Mouse (Mus musculus) kidney, adult 2 months (tissue): ENCODE measurements around the gene Mllt1. TPM values are rescaled to one million over a fixed set of nuclear protein-coding genes. Genes with fewer than 3 reads are reported as not detected.

ENCODE experiments used
- DNase-seq: peaks from one replicate; pipeline ENCODE4 v3.0.0; 2021
- H3K27ac ChIP-seq: fragments of 200-500 bp; 2 replicates; pipeline ENCODE4 v1.5.1; 2012; ENCODE audit warnings: low read depth, low read length, control low read depth, inconsistent platforms; ENCODE audit not compliant: insufficient read depth
- H3K27me3 ChIP-seq: fragments of 200-500 bp; replicated peaks from 2 replicates; pipeline ENCODE4 v1.6.1; 2012; ENCODE audit warnings: mild to moderate bottlenecking, moderate library complexity, low read length, inconsistent platforms; ENCODE audit not compliant: control insufficient read depth, insufficient read depth
- H3K36me3 ChIP-seq: fragments of 200-500 bp; 2 replicates; pipeline ENCODE4 v1.6.1; 2012; ENCODE audit warnings: mild to moderate bottlenecking, moderate library complexity, low read length, inconsistent platforms; ENCODE audit not compliant: control insufficient read depth, insufficient read depth
- H3K4me1 ChIP-seq: fragments of 200-500 bp; 2 replicates; pipeline ENCODE4 v1.6.1; 2011; ENCODE audit warnings: low read length; ENCODE audit not compliant: control insufficient read depth, insufficient read depth
- H3K4me3 ChIP-seq: fragments of 200-500 bp; 2 replicates; pipeline ENCODE4 v1.5.1; 2011; ENCODE audit warnings: mild to moderate bottlenecking, low read depth, low read length, control low read depth; ENCODE audit not compliant: insufficient read depth
- CTCF ChIP-seq: fragments of 200-500 bp; conservative IDR thresholded peaks from 2 replicates; pipeline ENCODE4 v1.5.1; 2011; ENCODE audit warnings: low read depth, mild to moderate bottlenecking, control low read depth, low read length, moderate library complexity, mixed read lengths; ENCODE audit not compliant: insufficient read depth, insufficient read length
- POLR2A ChIP-seq: fragments of 200-500 bp; IDR thresholded peaks from one replicate; pipeline ENCODE4 v1.6.1; 2011; ENCODE audit warnings: low read depth, low read length, control low read depth
- WGBS: fragments of 180-500 bp; shearing (Covaris S2); methylation state at CpG from one replicate; pipeline ENCODE4 v1.1.7; 2018; 5-methylcytosine and 5-hydroxymethylcytosine counted together
- polyA plus RNA-seq: library from polyadenylated mRNA; depleted of rRNA; stranded (reverse); fragments of >200 nt; gene quantifications from 2 replicates; pipeline ENCODE4 v1.2.3, GENCODE M21; 2012; rRNA removed

The Mllt1 gene
- polyA plus RNA-seq: 30.1 and 37.9 TPM in 2 replicates

DNA sequence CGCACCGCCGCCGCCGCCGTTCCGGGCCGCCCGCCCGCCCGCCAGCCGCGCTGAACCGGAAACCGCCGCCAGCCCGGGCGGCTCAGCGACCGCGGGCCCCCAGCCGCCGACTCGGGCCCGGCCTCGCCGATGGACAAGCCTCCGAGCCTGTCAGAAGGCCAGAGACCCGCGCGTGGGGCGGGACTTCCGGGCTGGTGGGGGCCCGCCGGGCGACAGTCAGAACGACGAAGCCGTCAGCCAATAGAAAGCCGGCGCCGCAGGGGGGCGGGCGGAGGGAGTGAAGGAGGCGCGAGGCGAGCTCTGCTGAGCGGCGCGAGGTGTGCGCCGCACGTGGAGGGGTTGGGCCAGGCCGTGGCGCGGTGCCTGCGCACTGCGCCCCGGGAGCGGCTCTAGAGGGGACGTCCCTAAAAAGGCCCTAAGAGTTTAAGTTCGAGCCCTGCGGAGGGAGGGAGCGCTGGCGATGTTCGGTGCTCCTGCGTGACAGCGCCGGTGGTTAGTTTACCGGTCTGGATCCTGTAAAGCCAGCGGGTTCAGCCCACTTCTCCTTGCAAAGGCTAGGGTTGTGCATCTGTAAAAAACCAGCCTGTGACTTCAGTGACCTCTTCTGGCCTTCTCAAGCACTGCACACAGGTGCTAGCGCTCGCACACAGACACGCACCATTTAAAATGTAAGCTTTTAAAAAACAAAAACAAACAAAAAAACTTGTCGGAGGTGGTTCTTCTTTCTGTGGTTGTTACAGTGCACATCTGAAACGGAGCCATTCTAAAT lies at the start of gene Mllt1:
TSS of gene Mllt1 (minus strand) at position 53 of the 769 bp plus-strand sequence.
- no peak for TF ChIP-seq POLR2A
- peak; percentile 66 for TF ChIP-seq CTCF
- peak; percentile 99 for DNase-seq
- H3K4me3 ChIP-seq: peak within 1 kb of the TSS; percentile 68
- H3K27me3 ChIP-seq: no peaks in the 10 kb centered on the region
- no peak within 1 kb of the TSS for H3K27ac ChIP-seq
- H3K36me3 ChIP-seq: no peaks in the 10 kb centered on the region
- WGBS: 4% methylated on average over 75 of the region's 76 CpGs
- no peaks in the 10 kb centered on the region for H3K4me1 ChIP-seq

DNA sequence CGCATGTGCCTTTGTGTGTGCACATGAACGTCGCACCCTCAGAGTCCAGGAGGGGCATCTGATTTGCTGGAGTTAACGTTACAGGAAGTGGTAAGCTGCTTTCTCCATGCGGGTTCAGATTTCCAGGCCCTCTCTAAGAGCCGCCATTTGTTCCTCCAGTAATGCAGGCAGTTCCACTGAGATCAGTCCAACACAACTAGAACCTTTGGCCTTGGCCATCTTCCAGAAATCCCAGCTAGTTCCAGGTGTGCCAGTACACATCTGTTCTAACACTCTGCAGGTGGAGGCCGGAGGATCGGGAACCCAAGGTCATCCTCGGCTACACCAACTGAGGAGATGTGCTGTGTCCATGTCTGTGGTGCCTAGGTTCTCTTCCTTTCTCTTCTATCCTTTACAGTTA lies 49.7 kb upstream of the Mllt1 start:
- H3K36me3 ChIP-seq: no peaks in the 10 kb centered on the region
- TF ChIP-seq CTCF (no peak), POLR2A (no peak)
- 73% methylated on average over 9 of the region's 9 CpGs for WGBS
- no peaks in the 10 kb centered on the region for H3K4me1 ChIP-seq
- H3K27me3 ChIP-seq: no peaks in the 10 kb centered on the region
- H3K4me3 ChIP-seq: no peak overlapping the region
- no peak overlapping the region for H3K27ac ChIP-seq
- peak; percentile 23 for DNase-seq

DNA sequence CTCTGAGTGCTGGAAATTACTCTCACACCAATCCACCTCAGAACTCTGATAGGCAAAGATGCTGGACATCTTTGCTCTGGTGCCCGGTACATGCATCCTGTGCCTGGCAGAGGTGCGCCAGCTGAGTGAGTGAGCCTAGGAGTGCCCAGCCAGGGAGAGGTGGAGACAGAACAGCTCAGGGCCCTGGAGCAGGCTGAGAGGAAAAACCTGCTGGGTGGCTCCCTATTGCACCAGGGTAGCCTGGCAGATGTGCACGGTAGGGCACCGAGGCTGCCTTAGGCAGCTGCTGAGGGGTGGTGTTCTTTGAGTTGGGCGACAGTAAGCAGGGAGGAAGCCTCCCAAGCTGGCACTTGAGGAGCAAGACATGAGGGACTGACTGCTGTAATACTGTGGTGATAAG lies 46.8 kb upstream of the Mllt1 start, which contains the start of gene Acer1:
TSS of gene Acer1 (minus strand) at position 114 of the 400 bp plus-strand sequence.
- no peaks in the 10 kb centered on the region for H3K4me1 ChIP-seq
- DNase-seq: no peak
- no peaks in the 10 kb centered on the region for H3K36me3 ChIP-seq
- H3K4me3 ChIP-seq: no peak within 1 kb of the TSS
- no peaks in the 10 kb centered on the region for H3K27me3 ChIP-seq
- no peak within 1 kb of the TSS for H3K27ac ChIP-seq
- WGBS: 91% methylated on average over 5 of the region's 5 CpGs
- no peak for TF ChIP-seq CTCF
- no peak for TF ChIP-seq POLR2A

DNA sequence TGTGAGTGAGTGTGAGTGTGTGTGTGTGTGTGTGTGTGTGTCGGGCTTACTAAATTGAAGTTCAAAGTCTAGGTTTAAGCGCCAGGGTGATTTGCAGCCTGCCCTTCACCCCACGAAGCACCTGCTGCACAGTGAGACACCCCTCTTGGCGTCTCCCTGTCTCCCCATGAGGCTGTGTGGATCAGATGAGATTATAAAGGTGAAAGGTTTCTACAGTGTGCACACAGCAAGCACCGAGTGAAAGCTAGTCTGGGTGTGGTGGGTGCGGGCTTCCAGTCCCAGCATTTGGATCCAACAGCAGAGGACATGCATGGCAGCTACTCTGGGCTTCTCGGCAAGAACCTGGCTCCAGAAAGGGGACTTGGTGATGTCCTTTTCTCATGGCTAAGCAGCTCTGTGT lies 45.8 kb upstream of the Mllt1 start:
- DNase-seq: no peak
- TF ChIP-seq CTCF (no peak), POLR2A (no peak)
- Histone ChIP-seq H3K36me3 (no peaks in the 10 kb centered on the region), H3K27ac (no peak overlapping the region), H3K4me1 (no peaks in the 10 kb centered on the region), H3K27me3 (no peaks in the 10 kb centered on the region), H3K4me3 (no peak overlapping the region)
- 51% methylated on average over 7 of the region's 7 CpGs for WGBS

DNA sequence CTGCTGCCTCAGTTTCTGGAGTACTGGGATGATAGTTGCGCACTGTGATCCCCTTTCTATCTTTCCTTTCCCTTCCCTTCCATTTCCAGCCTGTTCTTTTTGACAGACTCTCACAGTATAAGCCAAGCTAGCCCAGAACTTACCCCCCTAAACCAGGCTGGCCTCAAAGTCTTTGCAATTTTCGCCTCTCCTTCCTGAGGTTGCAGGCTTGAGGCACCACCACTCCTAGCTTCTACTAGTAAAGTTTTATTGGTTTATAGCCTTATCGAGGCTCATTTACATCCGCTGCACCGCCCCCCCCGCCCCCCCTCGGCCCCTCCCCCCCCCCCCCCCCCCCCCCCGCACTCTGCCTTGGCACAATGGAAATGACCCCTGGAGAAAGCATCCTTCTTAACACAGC lies 44.3 kb upstream of the Mllt1 start:
- Histone ChIP-seq H3K27me3 (no peaks in the 10 kb centered on the region), H3K27ac (no peak overlapping the region), H3K36me3 (no peaks in the 10 kb centered on the region), H3K4me3 (no peak overlapping the region), H3K4me1 (no peaks in the 10 kb centered on the region)
- DNase-seq: no peak
- WGBS: 30% methylated on average over 7 of the region's 8 CpGs
- TF ChIP-seq POLR2A: no peak
- no peak for TF ChIP-seq CTCF

DNA sequence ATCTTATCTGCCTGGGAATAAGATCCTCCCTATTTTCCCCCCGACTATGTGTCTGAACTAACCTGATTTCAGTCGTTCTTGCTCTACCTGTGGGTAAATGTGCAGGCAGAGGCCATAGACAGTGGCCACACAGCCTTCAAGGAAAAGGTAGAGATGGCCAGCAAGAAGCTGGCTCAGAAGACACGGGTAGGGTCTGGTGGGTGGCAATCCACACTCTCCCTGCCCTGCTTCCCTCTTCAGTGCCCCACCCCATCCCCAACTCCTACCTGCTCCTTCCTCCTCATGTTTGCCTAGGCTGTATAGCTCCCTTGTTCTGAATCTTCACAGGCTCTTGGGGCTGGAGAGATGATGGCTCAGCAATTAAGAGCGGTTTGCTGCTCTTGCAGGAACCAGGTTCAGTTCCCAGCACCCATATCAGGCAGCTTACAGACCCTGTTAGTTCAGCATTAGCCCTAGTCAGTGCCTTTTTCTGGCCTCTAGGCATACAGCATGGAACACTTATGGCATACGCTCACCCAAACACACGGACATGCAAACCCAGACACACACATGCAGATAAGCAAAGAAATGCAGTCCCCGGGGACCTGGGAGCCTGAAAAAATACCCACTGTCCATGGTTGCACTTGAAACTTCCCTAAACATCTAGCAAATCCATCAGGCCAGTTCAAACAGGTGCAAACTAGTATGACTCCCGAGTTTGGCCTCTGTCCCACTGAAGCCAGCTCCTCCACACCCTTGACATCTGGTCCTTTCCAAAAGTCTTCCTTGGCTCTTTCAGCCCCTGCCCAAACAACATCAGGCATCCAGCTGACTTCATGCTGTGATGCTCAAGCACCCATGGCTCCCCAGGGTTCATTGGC lies 41.5 kb upstream of the Mllt1 start:
- no peak overlapping the region for H3K27ac ChIP-seq
- 70% methylated on average over 8 of the region's 8 CpGs for WGBS
- no peaks in the 10 kb centered on the region for H3K4me1 ChIP-seq
- DNase-seq: no peak
- H3K36me3 ChIP-seq: no peaks in the 10 kb centered on the region
- H3K27me3 ChIP-seq: no peaks in the 10 kb centered on the region
- H3K4me3 ChIP-seq: no peak overlapping the region
- no peak for TF ChIP-seq CTCF
- no peak for TF ChIP-seq POLR2A

DNA sequence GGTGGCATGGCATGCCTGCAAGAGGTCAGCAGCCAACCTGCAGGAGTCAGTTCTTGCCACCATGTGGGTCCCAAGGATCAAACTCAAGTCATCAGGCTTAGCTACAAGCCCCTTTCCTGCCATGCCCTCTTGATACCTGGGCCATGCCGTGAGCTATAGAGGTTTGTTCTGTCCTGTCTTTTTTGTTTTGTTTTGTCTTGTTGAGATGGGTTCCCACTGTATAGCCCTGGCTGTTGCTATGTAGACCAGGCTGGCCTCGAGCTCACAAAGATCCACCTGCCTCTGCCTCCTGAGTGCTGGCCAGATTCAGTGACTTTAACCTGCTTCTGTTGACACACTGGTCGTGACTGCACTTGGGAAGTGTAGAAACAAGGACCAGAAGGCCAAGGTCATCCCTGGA lies 40.2 kb upstream of the Mllt1 start:
- Histone ChIP-seq H3K4me1 (no peaks in the 10 kb centered on the region), H3K27ac (no peak overlapping the region), H3K4me3 (no peak overlapping the region), H3K36me3 (no peaks in the 10 kb centered on the region), H3K27me3 (no peaks in the 10 kb centered on the region)
- 80% methylated on average over 3 of the region's 3 CpGs for WGBS
- DNase-seq: no peak
- TF ChIP-seq POLR2A (no peak), CTCF (no peak)
